Mouse (Mus musculus) inflammation-experienced regulatory T-cells, adult 6 months (primary cell): ENCODE data around the gene Olfr1328. TPM values are rescaled to one million over a fixed set of nuclear protein-coding genes. Genes with fewer than 3 reads are reported as not detected.
"Not testable (repeated sequence)": the region's sequence is repeated elsewhere in the genome, so short reads cannot be mapped to it uniquely, and the experiment has no call there.

Source experiments
- ATAC-seq: one replicate; pipeline ENCODE4 v1.8.0; 2017
- polyA plus RNA-seq, 3 experiments: library from polyadenylated mRNA; unstranded; fragments of 100-300 nt; shearing (Covaris generic); gene quantifications; one replicate each; pipeline ENCODE4 v1.2.1; 2017

Olfr1328 gene
- not detected for polyA plus RNA-seq

- ATAC-seq, result no peak
Measured at GRCm38 (mm10) chr4:118938512-118938911, at the start of gene Olfr1328. TSS of gene Olfr1328 (minus strand) at chr4:118938612.

GRCm38 (mm10) chr4:118985291-118985690 lies 46.9 kb upstream of the Olfr1328 start:
- ATAC-seq, result no peak

- ATAC-seq, result no peak
Measured at GRCm38 (mm10) chr4:118973281-118973680, 34.9 kb upstream of the Olfr1328 start.

- no peak for ATAC-seq
Measured at GRCm38 (mm10) chr4:118967711-118968110, 29.3 kb upstream of the Olfr1328 start.

- no peak for ATAC-seq
Measured at GRCm38 (mm10) chr4:118961141-118961628, 22.8 kb upstream of the Olfr1328 start, which contains the start of gene Lao1. TSS of gene Lao1 (plus strand) at chr4:118961578.

GRCm38 (mm10) chr4:118958812-118959211 lies 20.4 kb upstream of the Olfr1328 start:
- no peak for ATAC-seq

GRCm38 (mm10) chr4:118931326-118931725 lies 7.1 kb downstream of the Olfr1328 start:
- not testable (repeated sequence) for ATAC-seq

- not testable (repeated sequence) for ATAC-seq
Measured at GRCm38 (mm10) chr4:118917365-118917764, 21.0 kb downstream of the Olfr1328 start, which contains the start of gene Olfr1329. TSS of gene Olfr1329 (minus strand) at chr4:118917465.

- ATAC-seq, result no peak
Measured at GRCm38 (mm10) chr4:118901981-118902380, 36.4 kb downstream of the Olfr1328 start.

GRCm38 (mm10) chr4:118888297-118888696 lies 50.1 kb downstream of the Olfr1328 start, which contains the start of gene Olfr1330:
TSS of gene Olfr1330 (plus strand) at chr4:118888597.
- ATAC-seq, result no peak

Other genes starting within 250 kb of the Olfr1328 start
- gene Olfr1342, start 245.9 kb downstream of the Olfr1328 start, polyA plus RNA-seq, result not detected
- not detected for gene Olfr1341, start 235.1 kb downstream of the Olfr1328 start, polyA plus RNA-seq
- gene Olfr1340, start 218.5 kb downstream of the Olfr1328 start, polyA plus RNA-seq, result not detected
- gene Olfr1339, start 206.4 kb downstream of the Olfr1328 start, polyA plus RNA-seq, result not detected
- not detected for gene Olfr1338, start 179.9 kb downstream of the Olfr1328 start, polyA plus RNA-seq
- gene Olfr1337, start 156.0 kb downstream of the Olfr1328 start, polyA plus RNA-seq, result not detected
- gene Olfr1335, start 128.7 kb downstream of the Olfr1328 start, polyA plus RNA-seq, result not detected
- not detected for gene Olfr1333, start 102.3 kb downstream of the Olfr1328 start, polyA plus RNA-seq
- not detected for gene Olfr1331, start 74.0 kb downstream of the Olfr1328 start, polyA plus RNA-seq
- gene Olfr1330, start 50.0 kb downstream of the Olfr1328 start, polyA plus RNA-seq, result under 1 TPM in 1 of 3 experiments, not detected in 2; 0.11 TPM
- gene Olfr1329, start 21.1 kb downstream of the Olfr1328 start, polyA plus RNA-seq, result not detected
- gene Lao1, start 23.0 kb upstream of the Olfr1328 start, polyA plus RNA-seq, result not detected
- gene Slc2a1, start 170.1 kb upstream of the Olfr1328 start, polyA plus RNA-seq, result 10 to 100 TPM; 29.4 to 37.6 (median 36.4) TPM
- 1 to 10 TPM; 4.2 to 5.4 (median 4.4) TPM for gene Zfp691, start 235.6 kb upstream of the Olfr1328 start, polyA plus RNA-seq